Mouse (Mus musculus) v-Abl transformed pro-B cells (cell line): ENCODE measurements around the gene Zfp385a.

ENCODE experiments used
- in situ Hi-C, 2 experiments: fragments of 400-800 bp; cut with MboI; formaldehyde crosslinking; loops; one replicate each; pipeline ENCODE4 v1.15.1; 2025; ENCODE audit not compliant: unreplicated experiment in 2 of 2

Gene Zfp385a

GRCm38 (mm10) chr15:103300067-103300471, 39.8 kb downstream of the Zfp385a start:
- in situ Hi-C loops, result no loop called here

GRCm38 (mm10) chr15:103299644-103300043, 40.2 kb downstream of the Zfp385a start:
- in situ Hi-C loops, result no loop called here

DNA sequence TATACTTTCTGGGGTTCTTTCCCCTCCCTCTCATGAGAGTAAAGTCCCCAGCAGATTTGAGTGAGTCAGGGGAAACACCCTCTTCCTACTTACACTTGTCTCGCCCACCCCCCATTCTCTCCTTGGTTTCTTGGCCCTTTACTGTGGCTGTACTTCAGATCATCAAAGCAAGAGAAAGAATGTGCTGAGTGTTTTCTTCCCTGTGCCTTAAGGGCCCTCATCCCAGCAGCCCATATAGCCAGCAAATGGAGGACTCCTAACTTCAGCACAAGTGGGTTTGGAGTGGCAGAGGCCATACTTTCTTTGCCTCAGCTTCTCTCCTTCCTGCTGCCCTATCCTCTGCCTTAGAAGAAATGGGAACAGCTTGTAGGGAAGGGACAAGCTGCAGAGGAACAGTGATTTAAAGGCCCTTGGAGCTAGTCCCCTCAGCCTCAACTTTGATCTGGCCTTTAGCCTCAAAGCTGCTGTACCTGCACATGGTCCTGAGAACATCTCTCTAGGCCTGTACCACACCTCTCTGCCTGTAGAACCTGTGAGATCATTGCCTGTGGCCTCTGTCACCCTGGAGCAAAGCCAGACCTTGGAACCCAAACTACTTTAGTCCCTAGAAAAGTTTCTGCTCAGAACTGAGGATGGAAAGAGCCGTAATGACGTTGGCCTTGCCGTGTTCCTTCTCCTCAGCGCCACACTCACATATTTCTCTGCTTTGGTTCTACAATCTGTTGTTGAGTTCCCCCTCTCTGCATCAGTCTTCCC, 40.9 kb downstream of the Zfp385a start:
- in situ Hi-C loops, result no loop called here

DNA sequence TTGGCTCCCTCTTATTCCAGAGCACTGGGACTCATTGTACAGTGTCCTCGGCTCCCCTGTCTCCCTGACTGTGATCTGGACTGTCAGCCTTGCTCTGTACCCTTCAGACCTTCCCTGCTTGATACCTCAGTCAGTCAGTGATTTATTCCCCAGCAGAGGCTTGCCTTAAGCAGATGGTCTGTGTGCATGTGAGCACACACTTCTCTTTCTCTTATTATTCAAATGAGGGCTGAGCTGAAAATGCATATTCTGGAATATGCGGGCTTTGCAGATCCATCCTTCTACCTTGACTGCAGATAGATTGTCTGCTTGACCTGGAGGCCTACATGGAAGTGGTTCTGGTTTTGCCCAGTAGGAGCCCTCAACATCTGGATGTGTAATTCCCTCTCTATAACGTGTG, 41.9 kb downstream of the Zfp385a start:
- in situ Hi-C loops, result no loop called here

- in situ Hi-C loops, result no loop called here
These were observed 42.6 kb downstream of the Zfp385a start for GRCm38 (mm10) chr15:103297313-103297712.

GRCm38 (mm10) chr15:103295851-103296250, 44.0 kb downstream of the Zfp385a start:
- in situ Hi-C loops, result no loop called here

DNA sequence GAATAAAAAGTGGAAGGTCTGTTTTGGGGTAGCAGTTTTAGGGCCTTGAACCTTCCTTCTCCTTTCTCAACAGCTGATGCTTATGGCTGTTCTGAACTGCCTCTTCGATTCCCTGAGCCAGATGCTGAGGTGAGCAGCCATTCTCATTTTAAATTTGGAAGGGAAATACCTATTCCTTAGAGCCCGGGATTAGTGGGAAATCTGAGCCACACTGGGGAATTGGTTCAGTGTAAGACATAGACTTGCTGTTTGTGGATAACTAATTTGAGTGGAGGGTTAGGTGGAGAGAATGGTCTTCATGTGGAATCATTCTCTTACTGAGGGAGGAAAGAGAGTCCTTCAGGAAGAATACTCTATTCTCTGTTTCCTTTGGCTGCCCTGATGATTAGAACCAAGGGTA, 45.2 kb downstream of the Zfp385a start:
- in situ Hi-C loops, result no loop called here

GRCm38 (mm10) chr15:103293375-103293774, 46.5 kb downstream of the Zfp385a start:
- in situ Hi-C loops, result no loop called here

DNA sequence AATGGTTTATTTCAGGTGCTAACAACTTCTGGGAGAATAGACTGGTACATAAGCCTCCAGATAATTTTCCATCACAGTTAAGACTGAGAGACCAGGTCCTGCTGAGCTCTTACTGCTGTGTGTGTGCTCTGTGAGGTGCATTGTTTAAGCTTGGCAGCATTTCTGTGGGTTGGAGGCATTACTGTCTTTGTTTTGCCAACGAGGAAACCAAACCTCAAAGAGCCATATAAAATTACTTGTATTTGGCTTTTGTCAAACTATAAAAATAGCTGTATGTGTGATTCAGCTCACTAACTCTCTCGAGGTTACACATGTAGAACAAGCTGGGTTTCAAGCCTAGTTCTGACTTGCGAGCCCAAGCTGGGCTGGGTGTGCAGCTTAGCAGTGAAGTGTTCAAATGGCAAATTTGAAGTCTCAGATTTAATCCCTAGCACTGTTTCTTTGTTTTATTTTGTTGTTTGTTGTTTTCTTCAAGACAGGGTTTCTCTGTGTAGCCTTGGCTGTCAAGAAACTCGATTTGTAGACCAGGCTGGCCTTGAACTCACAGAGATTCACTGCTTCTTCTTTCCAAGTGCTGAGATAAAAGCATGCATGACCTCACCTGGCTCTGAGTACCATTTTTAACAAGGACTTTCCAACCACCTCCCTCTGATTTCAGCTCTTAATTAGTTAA, 47.1 kb downstream of the Zfp385a start:
- in situ Hi-C loops, result no loop called here

DNA sequence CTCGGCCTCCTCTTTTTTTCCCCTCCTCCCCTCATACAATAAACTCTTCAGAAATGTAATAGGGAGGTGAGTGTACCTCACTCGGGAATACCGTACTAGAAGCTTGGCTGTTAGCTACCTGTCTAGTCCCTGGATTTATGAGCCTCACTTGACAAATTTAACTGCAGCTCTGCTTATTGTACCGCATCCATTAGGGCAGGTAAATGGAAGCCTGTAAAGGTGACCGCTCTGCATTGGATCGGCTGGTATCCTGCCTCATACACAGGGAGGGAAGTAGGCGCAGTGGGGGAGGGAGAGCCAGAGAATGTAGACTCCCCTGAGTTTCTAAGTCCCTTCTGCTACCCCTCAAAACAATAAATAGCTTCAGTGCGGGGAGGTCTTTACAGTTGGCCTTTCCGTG, 49.0 kb downstream of the Zfp385a start:
- in situ Hi-C loops, result no loop called here

GRCm38 (mm10) chr15:103290417-103290816, 49.5 kb downstream of the Zfp385a start:
- in situ Hi-C loops, result no loop called here

DNA sequence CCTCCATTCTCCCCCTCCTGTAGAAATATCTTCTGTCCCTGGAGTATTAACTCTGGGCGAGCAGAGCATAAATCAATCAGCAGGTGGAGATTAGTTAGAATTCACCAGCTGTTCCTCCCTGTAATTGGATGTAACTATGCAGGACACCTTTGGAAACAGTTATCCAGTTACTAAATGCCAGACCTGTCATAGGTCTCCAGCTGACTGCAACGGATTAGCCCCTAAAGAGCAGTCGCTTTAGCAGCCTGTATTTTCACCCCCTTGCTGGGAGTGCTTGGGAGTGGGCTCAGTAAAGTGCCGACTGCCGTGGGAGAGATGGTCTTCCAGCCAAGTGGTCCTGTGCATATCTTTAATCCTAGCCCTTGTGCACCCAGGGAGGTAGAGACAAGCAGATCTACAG, 50.3 kb downstream of the Zfp385a start:
- in situ Hi-C loops, result no loop called here

GRCm38 (mm10) chr15:103285778-103286417, 54.0 kb downstream of the Zfp385a start:
- in situ Hi-C loops, result no loop called here

GRCm38 (mm10) chr15:103284647-103285046, 55.2 kb downstream of the Zfp385a start:
- in situ Hi-C loops, result loop anchor here (5.0 kb wide), 3 partner anchors 33 to 58 kb away; partner anchors contain the start of gene Zfp385a (in 1 of the 2)

DNA sequence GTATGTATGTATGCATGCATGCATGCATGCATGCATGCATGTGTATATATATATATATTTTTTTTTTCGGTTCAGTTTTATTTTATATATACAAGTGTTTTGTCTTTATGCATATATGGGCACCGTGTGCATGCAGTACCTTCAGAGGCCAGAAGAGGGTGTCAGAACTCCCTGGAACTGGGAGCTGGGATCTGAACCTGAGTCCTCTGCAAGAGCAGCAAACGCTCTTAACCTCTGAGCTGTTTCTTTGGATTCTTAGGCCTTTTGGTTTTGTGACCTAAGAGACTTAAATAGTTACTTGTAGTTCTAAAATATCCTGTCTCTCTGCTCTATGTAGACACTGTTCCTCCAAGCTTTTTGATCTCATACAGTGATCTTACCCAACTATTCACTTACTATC, 55.8 kb downstream of the Zfp385a start:
- in situ Hi-C loops, result loop anchor here (5.0 kb wide), 3 partner anchors 33 to 58 kb away; partner anchors contain the start of gene Zfp385a (in 1 of the 2)

DNA sequence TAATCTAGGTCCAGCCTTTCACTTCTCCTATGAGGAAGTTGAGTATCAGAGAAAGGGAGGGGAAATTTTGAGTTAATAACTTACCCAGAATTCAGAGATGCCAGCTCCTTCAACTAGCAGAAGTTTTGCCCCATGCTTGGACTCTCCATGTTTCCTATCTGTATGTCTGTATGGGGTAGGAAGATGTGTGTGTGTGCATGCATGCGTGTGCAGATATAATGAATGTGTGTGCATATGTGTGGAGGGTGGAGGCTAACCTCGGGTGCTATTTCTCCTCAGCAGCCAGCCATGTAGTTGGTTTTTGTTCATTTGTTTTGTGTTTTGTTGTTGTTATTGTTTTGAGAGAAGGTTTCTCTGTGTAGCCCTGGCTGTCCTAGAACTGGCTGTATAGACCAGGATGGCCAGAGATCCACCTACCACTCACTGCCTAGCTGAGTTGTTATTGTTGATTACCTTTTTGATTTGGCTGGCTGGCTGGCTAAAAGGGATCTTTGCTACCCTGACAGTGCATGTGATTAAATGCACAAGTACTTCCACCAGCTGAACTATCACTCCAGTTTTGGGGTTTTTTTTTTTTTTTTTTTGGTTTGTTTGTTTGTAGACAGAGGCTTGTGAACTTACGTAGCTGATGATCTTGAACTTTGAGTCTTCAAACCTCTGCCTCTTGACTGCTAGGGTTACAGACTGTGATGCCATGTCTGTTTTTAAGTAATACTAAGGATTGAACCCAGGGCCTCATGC, 58.3 kb downstream of the Zfp385a start:
- in situ Hi-C loops, result loop anchor here (5.0 kb wide), 3 partner anchors 34 to 61 kb away; partner anchors contain the start of gene Zfp385a (in 1 of the 2)

DNA sequence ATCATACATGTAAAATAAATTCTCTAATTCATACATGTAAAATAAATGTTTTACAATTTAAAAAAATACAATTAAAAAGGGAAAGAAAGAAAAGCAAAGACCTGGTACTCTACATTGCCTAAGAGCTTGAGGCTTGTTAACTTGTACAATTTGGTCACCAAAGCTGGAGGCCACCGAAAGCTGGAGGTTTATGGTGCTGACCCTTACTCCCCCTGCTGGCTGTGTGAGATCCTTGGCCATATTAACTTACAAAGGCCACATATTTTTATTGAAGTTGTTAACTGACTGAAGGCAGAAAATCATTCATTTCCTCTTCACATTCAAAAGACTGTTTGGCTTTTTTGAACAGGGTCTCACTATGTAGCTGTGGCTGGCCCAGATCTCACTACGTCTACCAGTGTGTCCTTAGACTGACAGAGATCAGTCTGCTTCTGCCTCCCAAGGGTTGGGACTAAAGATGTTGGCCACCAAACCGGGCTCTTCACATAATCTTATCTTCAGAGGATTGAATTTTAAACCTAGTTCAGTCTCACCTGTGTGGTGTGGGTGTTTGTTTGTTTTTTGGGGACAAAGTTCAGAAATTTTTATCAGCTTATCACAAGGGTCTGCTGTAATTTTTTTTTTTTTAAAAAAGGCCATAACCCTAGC, 59.0 kb downstream of the Zfp385a start:
- in situ Hi-C loops, result loop anchor here (5.0 kb wide), 3 partner anchors 34 to 61 kb away; partner anchors contain the start of gene Zfp385a (in 1 of the 2)

GRCm38 (mm10) chr15:103279750-103280149, 60.1 kb downstream of the Zfp385a start:
- in situ Hi-C loops, result loop anchor here (5.0 kb wide), 4 partner anchors 32 to 77 kb away; partner anchors contain the start of gene Zfp385a (in 1 of the 2)

GRCm38 (mm10) chr15:103277949-103278348, 61.9 kb downstream of the Zfp385a start:
- in situ Hi-C loops, result loop anchor here in 1 of 2 experiments (5.0 kb wide), 1 partner anchor 76 kb away; no protein-coding TSS in a partner anchor

DNA sequence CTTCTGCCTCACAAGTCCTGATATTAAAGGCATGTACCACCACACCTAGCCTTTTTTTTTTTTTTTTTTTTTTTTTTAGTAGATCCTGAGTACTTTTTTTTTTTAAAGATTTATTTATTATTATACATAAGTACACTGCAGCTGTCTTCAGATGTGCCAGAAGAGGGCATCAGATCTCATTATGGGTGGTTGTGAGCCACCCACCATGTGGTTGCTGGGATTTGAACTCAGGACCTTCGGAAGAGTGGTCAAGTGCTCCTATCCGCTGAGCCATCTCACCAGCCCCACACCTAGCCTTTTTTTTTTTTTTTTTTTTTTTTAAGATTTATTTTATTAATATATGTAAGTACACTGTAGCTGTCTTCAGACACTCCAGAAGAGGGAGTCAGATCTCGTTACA, 64.0 kb downstream of the Zfp385a start:
- in situ Hi-C loops, result loop anchor here in 1 of 2 experiments (5.0 kb wide), 1 partner anchor 74 kb away; no protein-coding TSS in a partner anchor
